Mouse (Mus musculus): ENCODE measurements at regions not wholly inside any gene's neighbourhood (a gene's known extent, or its start where the extent isn't known, plus 50 kb on each side); places are given as distances from the start of the nearest gene placed in this dataset.

- DNase-seq = no peak
Observed at GRCm38 (mm10) chr14:76664586-76665508, 108.2 kb upstream of the Serp2 start.

GRCm38 (mm10) chr14:76663816-76664215 is 107.1 kb upstream of the Serp2 start:
- no peak for DNase-seq

GRCm38 (mm10) chr14:76662871-76663270 is 106.2 kb upstream of the Serp2 start:
- DNase-seq = no peak

GRCm38 (mm10) chr14:76660906-76661305 is 104.2 kb upstream of the Serp2 start:
- DNase-seq = no peak

- no peak for DNase-seq
Observed at GRCm38 (mm10) chr14:76658952-76659502, 102.3 kb upstream of the Serp2 start.

- DNase-seq = no peak
Observed at GRCm38 (mm10) chr14:76657784-76658610, 101.3 kb upstream of the Serp2 start.

GRCm38 (mm10) chr14:76657375-76657774 is 100.7 kb upstream of the Serp2 start:
- no peak for DNase-seq

GRCm38 (mm10) chr14:76652356-76653126 is 95.9 kb upstream of the Serp2 start:
- no peak for DNase-seq

GRCm38 (mm10) chr14:76651096-76651495 is 94.4 kb upstream of the Serp2 start:
- DNase-seq = no peak

GRCm38 (mm10) chr14:76649927-76650326 is 93.2 kb upstream of the Serp2 start:
- no peak for DNase-seq

GRCm38 (mm10) chr14:76644716-76645115 is 88.0 kb upstream of the Serp2 start:
- no peak for DNase-seq

GRCm38 (mm10) chr14:76641752-76642529 is 85.3 kb upstream of the Serp2 start:
- DNase-seq = no peak

- DNase-seq = no peak
Observed at GRCm38 (mm10) chr14:76633170-76633569, 76.5 kb upstream of the Serp2 start.

GRCm38 (mm10) chr14:76632763-76633162 is 76.1 kb upstream of the Serp2 start:
- no peak for DNase-seq

- DNase-seq = no peak
Observed at GRCm38 (mm10) chr14:76631740-76632139, 75.1 kb upstream of the Serp2 start.

GRCm38 (mm10) chr14:76631181-76631580 is 74.5 kb upstream of the Serp2 start:
- no peak for DNase-seq

GRCm38 (mm10) chr14:76629913-76630478 is 73.3 kb upstream of the Serp2 start:
- DNase-seq = no peak

GRCm38 (mm10) chr14:76628182-76628892 is 71.6 kb upstream of the Serp2 start:
- DNase-seq = no peak

- DNase-seq = no peak
Observed at GRCm38 (mm10) chr14:76625589-76626368, 69.1 kb upstream of the Serp2 start.
